Mouse (Mus musculus): ENCODE results near the gene Arfip1. TPM values are rescaled to one million over a fixed set of nuclear protein-coding genes. Genes with fewer than 3 reads are reported as not detected.

Gene Arfip1
- 10 to 100 TPM; 44.7 to 45.8 TPM for total RNA-seq (2021)
- long read RNA-seq, experiment 1, transcript Arfip1-203 (9 exons, 1,343 nt), result major isoform, 17 of 45 reads
- long read RNA-seq, experiment 1, transcript Arfip1-201 (8 exons, 2,799 nt), result minor isoform, 12 of 45 reads
- long read RNA-seq, experiment 1, partial matches to known transcripts, result 8 of 45 reads
- long read RNA-seq, experiment 1, other reads (novel, unspliced or antisense), result 6 of 45 reads
- long read RNA-seq, experiment 2, transcript Arfip1-201 (8 exons, 2,799 nt), result minor isoform, 9 of 24 reads
- long read RNA-seq, experiment 2, transcript Arfip1-203 (9 exons, 1,343 nt), result major isoform, 12 of 24 reads
- long read RNA-seq, experiment 2, partial matches to known transcripts, result 0 of 24 reads
- long read RNA-seq, experiment 2, other reads (novel, unspliced or antisense), result 3 of 24 reads

- peak; percentile 100 for DNase-seq
These were observed at the start of gene Arfip1 for GRCm38 (mm10) chr3:84582023-84582912. TSS of gene Arfip1 (minus strand) at chr3:84582625.

- no peak for DNase-seq
These were observed 49.2 kb upstream of the Arfip1 start for GRCm38 (mm10) chr3:84631586-84631985.

DNA sequence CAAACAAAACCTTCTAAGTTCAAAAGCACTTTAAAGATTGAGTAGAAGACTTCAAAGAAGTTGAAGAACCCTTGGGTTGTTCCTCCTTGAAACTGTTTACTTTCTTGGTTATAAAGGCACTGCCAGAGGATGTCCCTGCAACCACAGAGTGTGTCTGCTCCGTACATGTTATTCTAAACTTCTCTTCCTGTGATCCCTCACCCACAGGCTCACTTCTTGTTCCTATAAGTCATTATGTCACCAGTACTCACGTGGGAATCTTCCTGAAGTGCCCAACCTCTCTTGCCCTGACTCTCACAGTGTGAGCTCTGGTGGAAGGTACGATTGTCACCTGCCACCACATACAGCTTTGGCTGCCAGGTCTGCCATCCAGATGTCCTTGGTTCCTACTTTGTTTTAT lies 39.6 kb upstream of the Arfip1 start:
- DNase-seq, result no peak

DNA sequence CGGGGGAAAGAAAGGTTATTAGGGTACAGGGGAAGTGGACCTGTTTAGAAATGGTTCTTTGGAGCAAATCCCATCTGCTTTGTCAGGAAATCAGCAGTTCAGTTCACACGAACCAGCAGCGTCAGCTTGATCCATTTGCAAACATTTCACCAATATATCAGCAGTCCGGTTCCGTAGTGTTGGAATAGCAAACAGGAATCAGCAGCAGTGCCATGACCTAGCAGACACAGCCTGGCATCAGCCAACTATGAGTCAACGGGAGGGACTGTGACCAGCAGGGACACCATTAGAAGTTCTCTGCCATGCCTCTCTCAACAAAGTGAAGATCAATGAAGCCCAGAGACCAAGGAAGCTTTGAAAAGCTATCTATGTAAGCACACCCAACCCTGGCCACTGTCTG lies 37.3 kb upstream of the Arfip1 start:
- DNase-seq, result no peak

- no peak for DNase-seq
These were observed 36.6 kb upstream of the Arfip1 start for GRCm38 (mm10) chr3:84619056-84619455.

GRCm38 (mm10) chr3:84618627-84619026 lies 36.2 kb upstream of the Arfip1 start:
- no peak for DNase-seq

DNA sequence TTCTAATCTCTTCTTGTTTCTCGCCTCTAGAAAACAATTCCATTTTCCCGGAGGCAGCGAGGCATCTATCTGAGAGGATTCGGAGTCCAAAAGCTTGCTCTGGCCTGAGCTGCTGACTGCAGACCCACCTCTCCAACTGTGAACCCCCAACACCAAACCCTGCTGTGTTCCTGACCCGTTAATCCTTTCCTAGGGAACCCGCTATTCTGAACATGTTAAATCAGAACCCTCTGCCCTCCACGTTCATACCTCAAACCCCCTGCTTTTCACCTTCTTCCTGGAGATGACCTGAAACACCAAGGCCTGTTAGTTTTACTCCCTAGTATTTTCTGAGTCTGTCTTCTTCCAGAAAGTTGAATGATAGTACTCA lies 33.4 kb upstream of the Arfip1 start:
- no peak for DNase-seq

- peak; percentile 33 for DNase-seq
These were observed 32.8 kb upstream of the Arfip1 start for GRCm38 (mm10) chr3:84615050-84615855.

DNA sequence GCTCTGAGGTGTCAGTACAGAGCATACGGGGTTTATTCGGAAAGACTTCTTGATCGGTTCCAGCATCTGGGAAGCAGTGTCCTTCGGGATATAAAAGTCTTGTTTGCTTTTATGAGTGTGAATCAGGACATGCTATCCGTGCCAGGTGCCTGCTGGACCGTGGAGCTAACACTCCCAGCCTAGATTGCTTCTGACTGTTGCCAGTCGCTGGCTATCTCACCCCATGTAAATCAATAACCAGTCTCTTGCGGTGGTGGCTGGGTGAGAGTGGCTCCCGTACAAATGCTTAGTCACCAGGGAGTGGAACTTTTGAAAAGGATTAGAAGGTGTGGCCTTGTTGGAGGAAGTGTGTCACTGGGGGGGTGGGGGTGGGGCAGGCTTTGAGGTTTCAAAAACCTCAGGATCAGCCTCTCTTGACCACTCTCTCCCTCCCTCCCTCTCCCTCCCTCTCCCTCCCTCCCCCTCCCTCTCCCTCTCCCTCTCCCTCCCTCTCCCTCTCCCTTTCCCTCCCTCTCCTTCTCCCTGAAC lies 27.8 kb upstream of the Arfip1 start:
- DNase-seq, result no peak

- DNase-seq, result no peak
These were observed 20.8 kb upstream of the Arfip1 start for GRCm38 (mm10) chr3:84603212-84603611.

DNA sequence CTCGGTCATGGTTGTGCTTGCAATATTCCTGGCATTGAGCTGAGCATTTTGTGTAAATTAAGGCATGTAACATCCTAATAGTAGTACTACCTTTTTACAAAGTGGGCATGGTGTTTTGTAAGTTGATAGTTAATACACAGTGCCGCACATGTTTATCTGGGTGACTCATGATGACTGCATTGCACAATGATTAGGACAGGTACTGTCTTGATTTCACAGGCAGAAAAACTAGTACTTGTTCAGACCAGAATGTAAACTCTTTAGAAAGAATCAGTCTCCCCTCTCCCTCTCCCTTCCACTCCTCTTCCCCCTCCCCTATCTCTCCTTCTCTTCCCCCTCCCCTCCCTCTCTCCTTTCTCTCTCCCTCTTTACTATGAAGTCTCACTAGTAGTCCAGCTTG lies 20.3 kb upstream of the Arfip1 start:
- DNase-seq, result no peak

DNA sequence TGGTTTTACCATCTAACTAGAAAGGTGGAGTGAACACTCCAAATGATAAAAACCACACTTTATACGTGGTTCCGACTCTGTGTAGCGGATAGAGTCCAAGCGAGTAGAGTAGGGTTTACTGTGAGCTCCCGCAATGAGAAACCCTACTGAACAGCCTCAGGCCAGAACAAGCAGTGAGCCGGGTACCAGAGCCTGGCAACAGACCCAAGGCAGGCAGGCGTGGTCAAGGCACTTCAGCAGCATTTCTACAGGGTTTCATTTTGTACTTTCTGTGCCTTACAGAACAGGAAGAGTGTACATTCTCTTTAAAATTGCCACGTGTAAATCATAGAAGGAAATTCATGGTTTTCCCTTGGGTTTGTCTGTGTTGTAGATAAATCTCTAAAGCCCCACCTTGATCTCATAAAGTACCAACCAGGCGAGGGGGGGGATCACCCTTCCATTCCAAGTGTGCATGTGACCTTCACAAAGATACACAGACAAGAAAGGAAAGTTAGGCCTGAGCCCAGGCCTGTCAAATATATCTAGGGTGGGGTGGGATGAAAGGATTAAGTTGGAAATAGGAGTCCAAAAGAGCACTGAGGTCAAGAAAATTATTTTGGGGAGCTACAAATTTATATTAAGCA lies 19.6 kb upstream of the Arfip1 start:
- DNase-seq, result no peak

DNA sequence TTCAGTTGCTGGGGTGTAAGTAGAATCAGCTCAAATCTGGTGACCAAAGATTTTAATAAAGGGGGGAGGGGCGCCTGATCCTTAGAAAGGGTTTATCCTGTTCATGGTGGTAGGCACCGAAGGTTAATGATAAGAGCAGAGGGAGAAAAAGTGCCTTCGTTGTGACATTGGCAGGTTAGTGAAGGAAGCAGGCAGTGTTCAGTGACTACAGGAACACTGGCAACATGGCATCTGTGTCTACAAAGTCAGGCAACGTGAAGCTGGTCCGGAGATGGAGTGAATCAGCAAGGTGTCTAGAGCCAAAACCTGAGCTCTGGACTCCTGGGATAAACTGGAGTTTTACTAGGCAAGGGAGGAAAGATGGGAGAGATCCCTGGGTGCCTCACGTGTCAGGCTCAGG lies 16.3 kb upstream of the Arfip1 start:
- no peak for DNase-seq

DNA sequence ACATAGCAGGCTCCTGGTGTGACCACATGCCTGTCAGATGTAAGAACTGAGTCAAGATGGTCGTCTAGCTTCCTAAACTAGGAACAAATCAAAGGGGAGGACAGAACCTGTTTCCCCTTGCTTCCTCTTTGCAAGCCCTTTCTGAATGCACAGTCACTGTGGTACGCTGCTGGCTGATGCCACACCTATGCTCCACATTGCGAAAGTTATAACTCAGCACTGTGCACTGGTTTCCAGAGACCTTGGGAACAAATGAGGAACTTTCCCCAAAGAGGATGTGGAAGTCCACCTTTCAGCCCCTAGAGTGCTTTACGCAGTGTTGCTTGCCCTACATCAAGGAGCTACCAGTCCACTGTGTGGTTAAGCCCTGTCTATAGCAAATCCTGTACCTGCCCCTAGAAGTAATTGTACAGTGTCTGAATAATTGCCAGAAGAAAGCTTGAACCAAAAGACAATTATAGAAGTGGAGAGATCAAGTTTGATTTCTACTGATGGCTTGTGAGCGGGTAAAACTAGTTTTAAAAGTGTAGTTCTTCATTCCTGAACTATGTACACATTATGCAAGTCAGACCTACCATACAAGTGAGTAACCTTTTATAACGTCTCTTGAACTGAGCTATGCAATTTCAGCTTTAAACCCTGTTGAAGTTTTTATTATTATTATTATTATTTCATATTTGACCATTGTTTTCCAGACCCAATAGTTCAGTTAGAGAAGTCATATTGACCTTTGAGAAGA lies 15.7 kb upstream of the Arfip1 start:
- DNase-seq, result no peak

GRCm38 (mm10) chr3:84595677-84596234 lies 13.3 kb upstream of the Arfip1 start:
- no peak for DNase-seq

DNA sequence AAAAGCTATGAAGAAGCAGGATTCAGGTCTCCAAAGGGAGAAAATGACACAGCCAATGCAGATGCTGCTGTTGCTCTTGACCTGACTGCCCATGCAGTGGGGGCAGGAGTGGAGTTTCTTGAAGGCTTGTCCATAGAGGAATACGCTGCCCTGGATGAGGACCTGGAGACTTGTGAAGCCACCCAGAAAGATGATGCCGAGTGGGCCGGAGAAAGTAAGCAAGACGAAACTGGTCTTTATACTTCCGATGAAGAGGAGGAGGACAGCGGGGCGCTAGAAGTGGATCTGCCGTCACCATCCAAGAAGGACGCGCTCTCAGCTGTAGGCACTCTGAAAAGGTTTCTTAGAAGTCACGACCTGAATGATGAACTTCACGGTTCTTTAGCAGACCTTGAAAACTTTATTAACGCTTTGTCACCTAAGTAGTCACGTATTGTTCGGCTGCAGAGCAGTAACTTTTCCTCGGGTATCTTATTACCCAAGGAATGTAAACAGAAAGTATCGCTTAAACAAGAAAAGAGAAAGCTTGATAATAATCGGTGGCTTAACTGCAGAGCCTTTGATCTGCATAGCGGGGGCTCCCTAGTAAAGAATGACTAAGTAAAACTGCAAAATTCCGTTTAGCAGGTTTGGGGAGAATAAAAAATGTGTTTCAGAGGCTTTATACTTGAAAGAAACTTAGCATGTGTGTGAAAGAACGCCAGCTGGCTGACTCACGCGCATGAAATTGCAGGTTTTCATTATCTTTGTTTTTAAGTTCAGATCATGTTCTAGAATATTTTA lies 12.7 kb upstream of the Arfip1 start:
- no peak for DNase-seq

DNA sequence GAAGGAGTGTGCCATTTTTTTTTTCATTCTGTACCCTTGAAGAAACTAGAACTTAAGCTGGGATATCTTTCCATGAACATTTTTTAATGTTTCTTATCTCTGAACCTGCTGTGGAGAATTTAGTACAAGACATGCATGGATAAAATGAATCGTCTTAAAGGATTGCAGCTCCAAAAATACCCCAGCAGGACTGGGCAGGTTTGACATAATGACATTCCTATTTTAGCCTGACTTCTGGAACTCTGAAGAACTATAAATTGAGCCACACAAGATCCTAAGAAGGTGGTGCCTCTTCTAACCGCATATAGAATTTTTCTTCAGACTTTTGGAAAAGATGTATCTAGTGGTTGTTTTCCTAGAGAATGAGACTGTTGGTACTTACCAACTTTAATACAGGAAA lies 10.8 kb upstream of the Arfip1 start, which contains the start of gene Tigd4:
Gene Tigd4, plus strand, starts transcription at position 301 of the 400 bp plus-strand sequence.
- DNase-seq, result no peak

DNA sequence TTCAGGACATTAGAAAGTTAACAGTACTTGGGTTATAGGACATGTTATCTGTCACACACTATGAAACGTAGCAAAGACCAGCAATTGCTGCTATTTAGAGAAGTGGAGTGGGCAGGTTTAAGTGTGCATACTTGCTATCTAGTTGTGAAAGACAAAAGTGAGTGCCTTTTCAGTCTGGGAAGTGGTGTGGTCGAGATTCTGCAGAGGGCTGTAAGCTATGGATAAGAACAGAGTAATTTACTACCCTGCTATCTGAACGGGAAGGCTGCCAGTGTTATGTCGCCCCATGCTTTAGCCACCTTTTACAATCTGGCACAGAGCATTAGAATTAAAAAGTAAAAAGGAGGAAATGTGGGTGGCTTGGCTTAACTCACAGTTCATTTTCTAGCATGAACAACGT lies 4.3 kb upstream of the Arfip1 start:
- no peak for DNase-seq

GRCm38 (mm10) chr3:84582913-84583276 lies 470 bp upstream of the Arfip1 start:
- no peak for DNase-seq

DNA sequence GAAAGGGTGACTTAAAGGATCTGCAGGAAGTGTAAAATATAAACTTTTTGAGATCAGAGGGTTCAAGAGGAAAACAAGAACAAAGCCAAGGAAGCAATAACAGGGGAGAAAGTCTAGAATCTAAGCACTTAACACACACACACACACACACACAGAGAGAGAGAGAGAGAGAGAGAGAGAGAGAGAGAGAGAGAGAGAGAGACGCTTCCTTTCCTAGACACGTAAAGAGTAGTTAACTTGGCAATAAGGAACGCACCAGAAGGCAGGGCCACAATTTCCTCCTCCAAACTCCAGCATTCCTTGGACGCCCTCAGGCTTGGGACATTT lies 766 bp downstream of the Arfip1 start:
- no peak for DNase-seq
